Mouse (Mus musculus): ENCODE data around the gene Zswim3.
A peak's percentile ranks its signal among the peaks of the same experiment; 100 is the strongest.

- TF ChIP-seq POLR2A (IDR thresholded peaks at IDR 0.05; ENCODE audit: insufficient read depth, low read depth, low read length) (no peak), CTCF (IDR thresholded peaks at IDR 0.05; ENCODE audit: insufficient read depth, low read depth, low read length) (peak; percentile 39; the same call in 1 of the 2 replicates)
Measured at GRCm38 (mm10) chr2:164769258-164770037, 35.5 kb upstream of the Zswim3 start, which contains the start of gene Ube2c.
